Mouse (Mus musculus) kidney, postnatal 36 days (tissue): ENCODE data around the gene Lnx2.

ENCODE experiments used
- DNase-seq, 2 experiments: peaks; one replicate each; pipeline ENCODE4 v3.0.0; 2021 to 2022; ENCODE audit warnings: mixed read lengths in 2 of 2

Lnx2 gene

GRCm38 (mm10) chr5:147015191-147015590 lies 61.2 kb downstream of the Lnx2 start:
- DNase-seq: no peak

- DNase-seq: no peak
These were observed 62.5 kb downstream of the Lnx2 start for GRCm38 (mm10) chr5:147013845-147014244.

GRCm38 (mm10) chr5:147011333-147011732 lies 65.1 kb downstream of the Lnx2 start:
- DNase-seq: no peak

GRCm38 (mm10) chr5:147003303-147003702 lies 73.1 kb downstream of the Lnx2 start:
- DNase-seq: no peak

GRCm38 (mm10) chr5:147001312-147001711 lies 75.1 kb downstream of the Lnx2 start:
- DNase-seq: no peak

GRCm38 (mm10) chr5:146998802-146999201 lies 77.6 kb downstream of the Lnx2 start:
- no peak for DNase-seq

- no peak for DNase-seq
These were observed 79.6 kb downstream of the Lnx2 start for GRCm38 (mm10) chr5:146996812-146997211.

- DNase-seq: no peak
These were observed 81.4 kb downstream of the Lnx2 start for GRCm38 (mm10) chr5:146994973-146995372.

- peak; percentile 32 to 62 for DNase-seq
These were observed 82.9 kb downstream of the Lnx2 start for GRCm38 (mm10) chr5:146993509-146993908.

GRCm38 (mm10) chr5:146989051-146989450 lies 87.3 kb downstream of the Lnx2 start:
- no peak for DNase-seq

- DNase-seq: no peak
These were observed 88.8 kb downstream of the Lnx2 start for GRCm38 (mm10) chr5:146987588-146987987.

- no peak for DNase-seq
These were observed 90.5 kb downstream of the Lnx2 start for GRCm38 (mm10) chr5:146985725-146986433.

GRCm38 (mm10) chr5:146983216-146983615 lies 93.2 kb downstream of the Lnx2 start:
- DNase-seq: peak; percentile 55 to 82

- DNase-seq: peak; percentile 82 to 89
These were observed 95.0 kb downstream of the Lnx2 start for GRCm38 (mm10) chr5:146981376-146981775.

GRCm38 (mm10) chr5:146974781-146975123 lies 101.6 kb downstream of the Lnx2 start:
- DNase-seq: peak; percentile 65 to 68

- DNase-seq: peak; percentile 79 to 81
These were observed 102.3 kb downstream of the Lnx2 start for GRCm38 (mm10) chr5:146973858-146974780.

GRCm38 (mm10) chr5:146973353-146973752 lies 103.0 kb downstream of the Lnx2 start:
- peak; percentile 74 to 86 for DNase-seq

- DNase-seq: no peak
These were observed 104.4 kb downstream of the Lnx2 start for GRCm38 (mm10) chr5:146971776-146972561.

- no peak for DNase-seq
These were observed 107.5 kb downstream of the Lnx2 start for GRCm38 (mm10) chr5:146968695-146969393.
